Mouse (Mus musculus) liver, embryonic 13.5 days (tissue): ENCODE measurements around the gene Ilf2. TPM values are rescaled to one million over a fixed set of nuclear protein-coding genes. Genes with fewer than 3 reads are reported as not detected.

ENCODE experiments used
- ATAC-seq: fragments of 200-750 bp; cut with Nextera tagmentation; 2 replicates; pipeline ENCODE4 v1.8.0; 2017; ENCODE audit warnings: low read depth, mild to moderate bottlenecking, moderate number of reproducible peaks, moderate library complexity
- DNase-seq: peaks from one replicate; pipeline ENCODE4 v3.0.0; 2022
- H3K27ac ChIP-seq: fragments of 300-500 bp; sonication (generic); 2 replicates; pipeline ENCODE4 v1.5.1; 2015; ENCODE audit warnings: moderate library complexity, mild to moderate bottlenecking, inconsistent platforms
- H3K27me3 ChIP-seq: fragments of 300-500 bp; sonication (generic); 2 replicates; pipeline ENCODE4 v1.6.1; 2015; ENCODE audit warnings: mild to moderate bottlenecking, inconsistent platforms
- H3K36me3 ChIP-seq: fragments of 300-500 bp; sonication (generic); 2 replicates; pipeline ENCODE4 v1.6.1; 2015; ENCODE audit warnings: mild to moderate bottlenecking, inconsistent platforms
- H3K4me1 ChIP-seq: fragments of 300-500 bp; sonication (generic); replicated peaks from 2 replicates; pipeline ENCODE4 v1.6.1; 2015; ENCODE audit warnings: inconsistent platforms
- H3K4me2 ChIP-seq: fragments of 300-500 bp; sonication (generic); 2 replicates; pipeline ENCODE4 v1.6.1; 2015; ENCODE audit warnings: inconsistent platforms, mild to moderate bottlenecking, moderate library complexity
- H3K4me3 ChIP-seq: fragments of 300-500 bp; sonication (generic); replicated peaks from 2 replicates; pipeline ENCODE4 v1.5.1; 2015; ENCODE audit warnings: mild to moderate bottlenecking, inconsistent platforms
- H3K9ac ChIP-seq: fragments of 300-500 bp; sonication (generic); 2 replicates; pipeline ENCODE4 v1.6.1; 2015; ENCODE audit warnings: mild to moderate bottlenecking, inconsistent platforms
- H3K9me3 ChIP-seq: fragments of 300-500 bp; sonication (generic); replicated peaks from 2 replicates; pipeline ENCODE4 v1.6.1; 2016; ENCODE audit warnings: inconsistent platforms
- WGBS: fragments of 180-500 bp; shearing (Covaris S2); methylation state at CpG from one replicate; pipeline ENCODE4 v1.1.7; 2015; ENCODE audit not compliant: insufficient replicate concordance; 5-methylcytosine and 5-hydroxymethylcytosine counted together
- polyA plus RNA-seq: library from polyadenylated mRNA; unstranded; fragments of >200 nt; fragmentation: Nextera tagmentation; extraction: Ambion mirVana; gene quantifications from 2 replicates; pipeline ENCODE4 v1.2.1, GENCODE M21; 2015

Ilf2 gene
- polyA plus RNA-seq: 75.0 and 85.0 TPM in 2 replicates

GRCm38 (mm10) chr3:90475831-90476611, at the start of gene Ilf2:
Ilf2 (plus strand) TSS chr3:90476126.
- ATAC-seq: peak; percentile 98
- no peaks in the 10 kb centered on the region for H3K27me3 ChIP-seq

GRCm38 (mm10) chr3:90427574-90427973, 48.4 kb upstream of the Ilf2 start:
- ATAC-seq (no peak), DNase-seq (no peak)
- no peak overlapping the region for H3K27ac ChIP-seq
- 80% methylated on average over 1 of the region's 1 CpGs for WGBS
- peaks cover 18% of the 10 kb centered on the region for H3K36me3 ChIP-seq
- H3K9me3 ChIP-seq: no peaks in the 10 kb centered on the region
- H3K4me1 ChIP-seq: peaks cover 76% of the 10 kb centered on the region
- H3K9ac ChIP-seq: no peak overlapping the region
- no peak overlapping the region for H3K4me2 ChIP-seq
- H3K4me3 ChIP-seq: no peak overlapping the region
- no peaks in the 10 kb centered on the region for H3K27me3 ChIP-seq

More at GRCm38 (mm10) chr3:90475831-90476611, at the start of gene Ilf2:
- H3K4me3 ChIP-seq: peak within 1 kb of the TSS; percentile 86
- peaks cover 33% of the 10 kb centered on the region for H3K36me3 ChIP-seq
- H3K9ac ChIP-seq: peak within 1 kb of the TSS; percentile 92
- H3K27ac ChIP-seq: peak within 1 kb of the TSS; percentile 85
- peak; percentile 95 for DNase-seq
- H3K4me2 ChIP-seq: peak within 1 kb of the TSS; percentile 84
- 0% methylated on average over 45 of the region's 45 CpGs for WGBS
- no peaks in the 10 kb centered on the region for H3K9me3 ChIP-seq
- peaks cover 25% of the 10 kb centered on the region for H3K4me1 ChIP-seq

DNA sequence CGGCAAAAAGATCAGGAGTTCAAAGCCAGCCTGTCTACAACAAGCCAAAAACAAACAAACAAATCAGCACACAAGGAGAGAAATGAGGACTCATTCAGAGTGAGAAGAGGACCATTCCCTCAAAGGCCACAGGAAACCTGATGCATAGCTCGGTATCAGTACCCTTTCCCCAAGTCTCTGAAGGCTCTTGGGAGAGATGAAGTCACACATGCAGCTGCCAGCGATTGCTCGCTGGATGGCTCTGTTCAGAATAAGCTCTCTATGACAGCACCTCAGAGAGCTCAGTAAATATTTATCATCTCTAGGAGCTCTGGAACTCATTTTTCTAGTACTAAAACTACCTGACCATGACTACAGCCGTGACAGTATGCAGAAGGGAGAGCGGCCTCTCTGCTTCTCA, 47.7 kb upstream of the Ilf2 start:
- Histone ChIP-seq H3K9me3 (no peaks in the 10 kb centered on the region), H3K27ac (peak overlapping the region; percentile 50), H3K27me3 (no peaks in the 10 kb centered on the region), H3K36me3 (peaks cover 12% of the 10 kb centered on the region), H3K9ac (peak overlapping the region; percentile 36; the same call in 1 of the 2 replicates), H3K4me2 (no peak overlapping the region), H3K4me1 (peaks cover 79% of the 10 kb centered on the region), H3K4me3 (no peak overlapping the region)
- WGBS: 80% methylated on average over 6 of the region's 6 CpGs
- ATAC-seq: no peak
- no peak for DNase-seq

GRCm38 (mm10) chr3:90429576-90429975, 46.4 kb upstream of the Ilf2 start:
- no peak overlapping the region for H3K4me3 ChIP-seq
- DNase-seq: peak; percentile 60
- no peaks in the 10 kb centered on the region for H3K9me3 ChIP-seq
- peak overlapping the region; percentile 48 for H3K4me2 ChIP-seq
- peak overlapping the region; percentile 8; the same call in 1 of the 2 replicates for H3K9ac ChIP-seq
- 34% methylated on average over 3 of the region's 3 CpGs for WGBS
- H3K27ac ChIP-seq: peak overlapping the region; percentile 54; the same call in 1 of the 2 replicates
- peaks cover 3% of the 10 kb centered on the region; the same call in 1 of the 2 replicates for H3K36me3 ChIP-seq
- peaks cover 82% of the 10 kb centered on the region for H3K4me1 ChIP-seq
- no peaks in the 10 kb centered on the region for H3K27me3 ChIP-seq
- ATAC-seq: no peak

DNA sequence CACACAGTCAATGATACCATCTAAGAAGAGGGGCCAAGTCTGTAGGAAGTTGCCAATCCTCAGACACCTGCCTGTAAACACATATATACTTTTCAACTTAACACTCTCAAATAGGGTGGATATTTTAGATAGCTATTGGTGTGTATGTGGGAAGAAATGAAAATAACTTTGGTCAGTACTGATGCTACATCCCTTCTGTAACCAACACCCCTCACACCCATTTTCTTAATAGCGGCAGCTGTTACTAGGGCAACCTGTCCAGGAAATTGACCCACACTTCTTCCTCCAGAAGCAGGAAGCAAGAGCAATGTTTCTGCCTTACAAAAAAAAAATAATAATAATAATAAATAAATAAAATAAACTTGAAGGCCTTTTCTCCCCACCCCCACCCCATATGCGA, 43.6 kb upstream of the Ilf2 start:
- H3K4me2 ChIP-seq: peak overlapping the region; percentile 98
- peak overlapping the region; percentile 77 for H3K4me3 ChIP-seq
- H3K9ac ChIP-seq: peak overlapping the region; percentile 93
- no peaks in the 10 kb centered on the region for H3K9me3 ChIP-seq
- H3K27me3 ChIP-seq: no peaks in the 10 kb centered on the region
- H3K36me3 ChIP-seq: peaks cover 3% of the 10 kb centered on the region; the same call in 1 of the 2 replicates
- DNase-seq: no peak
- WGBS: 16% methylated on average over 2 of the region's 2 CpGs
- H3K27ac ChIP-seq: peak overlapping the region; percentile 96
- ATAC-seq: no peak
- peaks cover 61% of the 10 kb centered on the region for H3K4me1 ChIP-seq

GRCm38 (mm10) chr3:90432811-90433219, 43.1 kb upstream of the Ilf2 start:
- Histone ChIP-seq H3K4me1 (peaks cover 57% of the 10 kb centered on the region), H3K9ac (peak overlapping the region; percentile 93), H3K4me3 (peak overlapping the region; percentile 77), H3K27me3 (no peaks in the 10 kb centered on the region), H3K36me3 (peaks cover 3% of the 10 kb centered on the region; the same call in 1 of the 2 replicates), H3K4me2 (peak overlapping the region; percentile 98), H3K27ac (peak overlapping the region; percentile 96), H3K9me3 (no peaks in the 10 kb centered on the region)
- peak; percentile 13; the same call in 1 of the 2 replicates for ATAC-seq
- 1% methylated on average over 12 of the region's 12 CpGs for WGBS
- peak; percentile 34 for DNase-seq

- H3K9me3 ChIP-seq: no peaks in the 10 kb centered on the region
- peaks cover 50% of the 10 kb centered on the region for H3K4me1 ChIP-seq
- H3K4me2 ChIP-seq: peak within 1 kb of the TSS; percentile 98
- H3K27me3 ChIP-seq: no peaks in the 10 kb centered on the region
- under 1% methylated on average over 52 of the region's 52 CpGs for WGBS
- peak within 1 kb of the TSS; percentile 93 for H3K9ac ChIP-seq
- H3K36me3 ChIP-seq: peaks cover 3% of the 10 kb centered on the region; the same call in 1 of the 2 replicates
- peak within 1 kb of the TSS; percentile 77 for H3K4me3 ChIP-seq
- peak; percentile 100 for DNase-seq
- ATAC-seq: peak; percentile 99
- H3K27ac ChIP-seq: peak within 1 kb of the TSS; percentile 96
Observed at GRCm38 (mm10) chr3:90433381-90434020, 42.4 kb upstream of the Ilf2 start, which contains the start of gene Ints3. Ints3 (minus strand) TSS chr3:90433622.

- 46% methylated on average over 11 of the region's 11 CpGs for WGBS
- DNase-seq: no peak
- peak overlapping the region; percentile 98 for H3K4me2 ChIP-seq
- no peaks in the 10 kb centered on the region for H3K9me3 ChIP-seq
- peaks cover 43% of the 10 kb centered on the region for H3K4me1 ChIP-seq
- peak overlapping the region; percentile 77 for H3K4me3 ChIP-seq
- no peak for ATAC-seq
- H3K27ac ChIP-seq: peak overlapping the region; percentile 96
- peak overlapping the region; percentile 93 for H3K9ac ChIP-seq
- peaks cover 3% of the 10 kb centered on the region; the same call in 1 of the 2 replicates for H3K36me3 ChIP-seq
- H3K27me3 ChIP-seq: no peaks in the 10 kb centered on the region
Observed at GRCm38 (mm10) chr3:90434073-90434730, 41.7 kb upstream of the Ilf2 start.

DNA sequence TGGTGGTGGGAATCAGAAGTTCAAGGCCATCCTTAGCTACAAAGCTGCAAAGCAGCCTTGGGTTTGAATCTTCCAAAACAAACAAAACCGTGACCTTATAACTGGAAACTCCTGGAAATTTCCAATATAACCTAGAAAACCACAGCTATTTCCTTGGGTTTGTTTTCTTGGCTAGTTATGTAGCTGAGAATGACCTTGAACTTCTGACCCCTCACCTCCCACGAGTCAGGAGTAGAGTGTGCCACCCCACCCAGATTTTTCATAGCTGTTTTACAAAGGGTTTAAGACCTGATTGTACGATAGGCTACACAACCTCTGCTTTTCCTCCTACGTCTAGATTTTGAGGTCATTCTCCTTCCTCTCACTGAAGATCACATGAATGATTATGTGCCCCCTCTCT, 38.8 kb upstream of the Ilf2 start:
- Histone ChIP-seq H3K27me3 (no peaks in the 10 kb centered on the region), H3K9me3 (no peaks in the 10 kb centered on the region), H3K4me1 (peaks cover 15% of the 10 kb centered on the region), H3K36me3 (no peaks in the 10 kb centered on the region), H3K4me2 (no peak overlapping the region), H3K9ac (no peak overlapping the region), H3K4me3 (no peak overlapping the region), H3K27ac (no peak overlapping the region)
- no peak for ATAC-seq
- DNase-seq: no peak
- 53% methylated on average over 4 of the region's 4 CpGs for WGBS

DNA sequence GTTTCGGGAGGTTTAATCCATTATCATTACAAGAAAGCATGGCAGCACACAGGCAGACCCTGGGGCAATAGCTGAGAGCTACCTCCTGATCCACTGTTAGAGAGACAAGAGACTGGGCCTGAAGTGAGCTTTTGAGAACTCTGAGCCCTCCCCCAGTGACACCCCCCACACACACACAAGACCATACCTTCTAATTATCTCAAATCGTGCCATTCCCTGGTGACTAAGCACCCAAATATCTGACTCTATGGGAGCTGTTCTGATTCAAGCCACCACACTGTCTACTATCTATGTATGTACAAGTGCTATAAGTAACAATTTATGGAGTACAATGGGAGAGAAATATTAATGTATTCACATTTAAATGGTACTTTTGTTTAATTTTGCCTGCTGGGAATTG, 35.2 kb upstream of the Ilf2 start:
- H3K27me3 ChIP-seq: no peaks in the 10 kb centered on the region
- H3K9ac ChIP-seq: no peak overlapping the region
- peaks cover 5% of the 10 kb centered on the region for H3K4me1 ChIP-seq
- H3K36me3 ChIP-seq: no peaks in the 10 kb centered on the region
- H3K27ac ChIP-seq: no peak overlapping the region
- H3K9me3 ChIP-seq: no peaks in the 10 kb centered on the region
- 66% methylated on average over 2 of the region's 2 CpGs for WGBS
- no peak overlapping the region for H3K4me2 ChIP-seq
- ATAC-seq: no peak
- DNase-seq: no peak
- no peak overlapping the region for H3K4me3 ChIP-seq

DNA sequence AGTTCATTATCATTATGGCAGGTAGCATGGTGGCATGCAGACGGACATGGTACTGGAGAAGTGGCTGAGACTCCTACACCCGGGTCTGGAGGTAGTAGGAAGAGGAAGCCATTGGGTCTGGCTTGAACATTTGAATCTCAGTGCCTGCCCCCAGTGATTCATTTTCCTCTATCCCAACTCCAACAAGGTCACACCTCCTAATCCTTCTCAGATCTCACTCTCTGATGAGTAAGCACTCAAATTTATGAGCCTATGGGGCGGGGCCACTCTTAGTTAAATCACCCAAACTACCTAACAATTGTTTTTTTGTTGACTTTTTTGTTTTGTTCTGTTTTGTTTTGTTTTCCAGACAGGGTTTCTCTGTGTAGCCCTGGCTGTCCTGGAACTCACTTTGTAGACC, 31.9 kb upstream of the Ilf2 start:
- Histone ChIP-seq H3K4me2 (no peak overlapping the region), H3K4me1 (peaks cover 21% of the 10 kb centered on the region), H3K27me3 (no peaks in the 10 kb centered on the region), H3K36me3 (no peaks in the 10 kb centered on the region), H3K4me3 (no peak overlapping the region), H3K9me3 (no peaks in the 10 kb centered on the region), H3K27ac (no peak overlapping the region), H3K9ac (no peak overlapping the region)
- ATAC-seq (no peak), DNase-seq (no peak)
- WGBS: 73% methylated on average over 3 of the region's 3 CpGs
